7 mouse cellular contexts compared by ENCODE assay signal in the genomic region with DNA sequence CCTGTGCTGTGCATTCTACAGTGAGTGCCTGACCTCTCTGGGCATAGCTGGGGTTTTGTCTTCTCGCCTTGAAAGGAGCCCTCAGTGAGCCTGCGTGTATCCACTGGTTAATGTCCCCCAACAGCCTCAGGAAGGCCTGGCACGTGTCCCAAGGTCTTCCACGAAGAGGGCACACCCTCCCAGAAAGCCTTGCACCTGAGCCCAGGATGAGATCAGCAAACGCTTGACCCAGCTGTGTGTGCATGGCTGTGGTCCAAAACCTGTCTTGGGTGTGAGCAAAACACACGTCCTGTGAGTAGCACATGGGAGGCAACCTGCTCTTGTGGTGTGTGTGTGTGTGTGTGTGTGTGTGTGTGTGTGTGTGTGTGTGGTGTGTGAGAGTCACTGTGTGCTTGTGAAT. TPM values are rescaled to one million over a fixed set of nuclear protein-coding genes. Genes with fewer than 3 reads are reported as not detected.
A peak's percentile ranks its signal among the peaks of the same experiment; 100 is the strongest.
DNase-seq lines count a peak whose midpoint lies in the region; ATAC-seq and TF ChIP-seq lines count a peak whose summit lies in the region.

No protein-coding gene starts in this region.

- no peak overlapping the region for H3K9ac ChIP-seq in midbrain, postnatal 0 days (replicated peaks; ENCODE audit: low read length, poor library complexity, severe bottlenecking)
- no peak overlapping the region for H3K9ac ChIP-seq in midbrain, embryonic 13.5 days (replicated peaks)
- H3K9ac ChIP-seq in kidney, postnatal 0 days (ENCODE audit: low read depth, low read length) = no peak overlapping the region
- no peak overlapping the region for H3K9ac ChIP-seq in stomach, embryonic 16.5 days (ENCODE audit: low read length)

- H3K9me3 ChIP-seq in midbrain, postnatal 0 days (ENCODE audit: low read length) = no peaks in the 10 kb centered on the region
- no peaks in the 10 kb centered on the region for H3K9me3 ChIP-seq in midbrain, embryonic 13.5 days
- no peaks in the 10 kb centered on the region for H3K9me3 ChIP-seq in kidney, postnatal 0 days (replicated peaks; ENCODE audit: low read length)
- no peaks in the 10 kb centered on the region for H3K9me3 ChIP-seq in stomach, embryonic 16.5 days (replicated peaks; ENCODE audit: control insufficient read depth, low read length)

- no peak for TF ChIP-seq CTCF in midbrain, postnatal 0 days (IDR thresholded peaks at IDR 0.05)
- no peak for TF ChIP-seq CTCF in kidney, postnatal 0 days (IDR thresholded peaks at IDR 0.05; ENCODE audit: low read depth)

- 0 out of 2 replicates have a peak, but pooled peaks cover 3% of the 10 kb centered on the region for H3K4me1 ChIP-seq in midbrain, postnatal 0 days (ENCODE audit: insufficient read depth, low read length)
- peaks cover 7% of the 10 kb centered on the region for H3K4me1 ChIP-seq in midbrain, embryonic 13.5 days (replicated peaks)
- peaks cover 17% of the 10 kb centered on the region for H3K4me1 ChIP-seq in kidney, postnatal 0 days (replicated peaks; ENCODE audit: insufficient read depth, low read length)
- H3K4me1 ChIP-seq in stomach, embryonic 16.5 days (ENCODE audit: control insufficient read depth, insufficient read depth, low read length) = peaks cover 27% of the 10 kb centered on the region

- H3K36me3 ChIP-seq in midbrain, postnatal 0 days (ENCODE audit: insufficient read depth, low read length) = no peaks in the 10 kb centered on the region
- H3K36me3 ChIP-seq in midbrain, embryonic 13.5 days = no peaks in the 10 kb centered on the region
- H3K36me3 ChIP-seq in kidney, postnatal 0 days (ENCODE audit: insufficient read depth, low read length) = no peaks in the 10 kb centered on the region
- H3K36me3 ChIP-seq in stomach, embryonic 16.5 days (ENCODE audit: control insufficient read depth, insufficient read depth, low read length) = no peaks in the 10 kb centered on the region

- no peaks in the 10 kb centered on the region for H3K27me3 ChIP-seq in midbrain, postnatal 0 days (ENCODE audit: insufficient read depth, low read length)
- no peaks in the 10 kb centered on the region for H3K27me3 ChIP-seq in midbrain, embryonic 13.5 days
- no peaks in the 10 kb centered on the region for H3K27me3 ChIP-seq in kidney, postnatal 0 days (ENCODE audit: insufficient read depth, low read length)
- no peaks in the 10 kb centered on the region for H3K27me3 ChIP-seq in stomach, embryonic 16.5 days (ENCODE audit: control insufficient read depth, insufficient read depth, low read length)

- no peak overlapping the region for H3K4me3 ChIP-seq in midbrain, postnatal 0 days (ENCODE audit: low read depth, low read length)
- no peak overlapping the region for H3K4me3 ChIP-seq in midbrain, embryonic 13.5 days (replicated peaks)
- H3K4me3 ChIP-seq in kidney, postnatal 0 days (replicated peaks; ENCODE audit: low read depth, low read length) = no peak overlapping the region
- no peak overlapping the region for H3K4me3 ChIP-seq in stomach, embryonic 16.5 days (replicated peaks; ENCODE audit: low read length)

- ATAC-seq in midbrain, postnatal 0 days (ENCODE audit: low FRiP score) = no peak
- ATAC-seq in midbrain, embryonic 13.5 days = no peak
- ATAC-seq in kidney, postnatal 0 days (replicated peaks; ENCODE audit: low FRiP score, low read depth) = peak; percentile 5; the same call in 1 of the 2 replicates
- peak; percentile 60; the same call in 1 of the 2 replicates for ATAC-seq in stomach, embryonic 16.5 days (ENCODE audit: insufficient read depth, low FRiP score)

- H3K27ac ChIP-seq in midbrain, postnatal 0 days (ENCODE audit: low read depth, low read length) = no peak overlapping the region
- H3K27ac ChIP-seq in midbrain, embryonic 13.5 days = no peak overlapping the region
- H3K27ac ChIP-seq in kidney, postnatal 0 days = no peak overlapping the region
- peak overlapping the region; percentile 96 for H3K27ac ChIP-seq in stomach, embryonic 16.5 days (ENCODE audit: low read length)

- DNase-seq in midbrain, postnatal 0 days (ENCODE audit: low spot score) = peak; percentile 37
- DNase-seq in gastrocnemius, postnatal 10 days = peak; percentile 54
- DNase-seq in kidney, postnatal 0 days (ENCODE audit: low spot score) = no peak
- no peak for DNase-seq in right cerebral cortex, adult 2 months (ENCODE audit: low spot score in 2 of 2)
- no peak for DNase-seq in thymus, postnatal 14 days

- WGBS in midbrain, postnatal 0 days = 64% methylated on average over 6 of the region's 6 CpGs
- 64% methylated on average over 6 of the region's 6 CpGs for WGBS in midbrain, embryonic 13.5 days
- 36% methylated on average over 6 of the region's 6 CpGs for WGBS in kidney, postnatal 0 days
- WGBS in stomach, embryonic 16.5 days = 22% methylated on average over 6 of the region's 6 CpGs

- H3K4me2 ChIP-seq in midbrain, postnatal 0 days (ENCODE audit: low read depth, low read length, poor library complexity, severe bottlenecking) = no peak overlapping the region
- H3K4me2 ChIP-seq in midbrain, embryonic 13.5 days (replicated peaks) = no peak overlapping the region
- H3K4me2 ChIP-seq in kidney, postnatal 0 days (ENCODE audit: low read length) = no peak overlapping the region
- no peak overlapping the region for H3K4me2 ChIP-seq in stomach, embryonic 16.5 days (ENCODE audit: low read depth, low read length)

RNA-seq across cellular contexts. Expression of a gene that starts 28.9 kb away (rescaled TPM):
- 48.5 and 54.2 TPM in 2 replicates for total RNA-seq in midbrain, postnatal 0 days (2014; rRNA removed)
- polyA plus RNA-seq in midbrain, postnatal 0 days (2015; fragmentation: Nextera tagmentation; extraction: Ambion mirVana) = 17.6 and 22.3 TPM in 2 replicates
- polyA plus RNA-seq in midbrain, embryonic 13.5 days (2015; fragmentation: Nextera tagmentation; extraction: Ambion mirVana) = 16.9 and 17.6 TPM in 2 replicates
- total RNA-seq in gastrocnemius, postnatal 10 days (2021) = 10 to 100 TPM; 30.6 to 33.2 TPM
- polyA plus RNA-seq in kidney, postnatal 0 days (2015; fragmentation: Nextera tagmentation; extraction: Ambion mirVana) = 15.4 and 17.2 TPM in 2 replicates
- 18.4 and 20.2 TPM in 2 replicates for polyA plus RNA-seq in stomach, embryonic 16.5 days (2015; fragmentation: Nextera tagmentation; extraction: Ambion mirVana)

Comparison
In these comparisons a context has a peak if more than half of its experiments do, and no peak if none do; other contexts are left out.
1. ATAC-seq: peak in kidney, postnatal 0 days (single experiment) and stomach, embryonic 16.5 days (single experiment); none in midbrain, postnatal 0 days (single experiment) and midbrain, embryonic 13.5 days (single experiment).
2. DNase-seq: peak in midbrain, postnatal 0 days (single experiment) and gastrocnemius, postnatal 10 days (single experiment); none in kidney, postnatal 0 days (single experiment), right cerebral cortex, adult 2 months (0 of 2) and thymus, postnatal 14 days (single experiment).